Mouse (Mus musculus) natural killer cell, adult 2 months (primary cell): ENCODE data around the gene Eef1a1.
"Not testable (repeated sequence)": the region's sequence is repeated elsewhere in the genome, so short reads cannot be mapped to it uniquely, and the experiment has no call there.

Source experiments
- DNase-seq, 2 experiments: peaks; one replicate each; pipeline ENCODE4 v3.0.0; 2022; ENCODE audit warnings: low spot score in 2 of 2

Gene Eef1a1

GRCm38 (mm10) chr9:78508106-78508786, 19.3 kb upstream of the Eef1a1 start:
- no peak for DNase-seq

- no peak for DNase-seq
Observed at GRCm38 (mm10) chr9:78506722-78507077, 17.7 kb upstream of the Eef1a1 start.

- DNase-seq: no peak
Observed at GRCm38 (mm10) chr9:78506002-78506721, 17.2 kb upstream of the Eef1a1 start.

DNA sequence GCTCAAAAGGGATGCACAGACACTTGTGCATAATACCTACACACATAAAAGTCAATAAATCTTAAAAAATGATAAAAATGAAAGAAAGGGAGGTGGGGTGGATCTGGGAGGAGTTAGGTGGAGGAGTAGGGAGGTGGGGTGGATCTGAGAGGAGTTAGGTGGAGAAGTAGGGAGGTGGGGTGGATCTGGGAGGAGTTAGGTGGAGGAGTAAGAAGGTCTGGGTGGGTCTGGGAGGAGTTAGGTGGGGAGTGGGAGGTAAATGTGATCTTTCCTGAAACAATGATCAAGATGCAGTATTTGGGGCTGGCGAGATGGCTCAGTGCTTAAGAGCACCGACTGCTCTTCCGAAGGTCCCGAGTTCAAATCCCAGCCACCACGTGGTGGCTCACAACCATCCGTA, 16.3 kb upstream of the Eef1a1 start:
- no peak for DNase-seq

DNA sequence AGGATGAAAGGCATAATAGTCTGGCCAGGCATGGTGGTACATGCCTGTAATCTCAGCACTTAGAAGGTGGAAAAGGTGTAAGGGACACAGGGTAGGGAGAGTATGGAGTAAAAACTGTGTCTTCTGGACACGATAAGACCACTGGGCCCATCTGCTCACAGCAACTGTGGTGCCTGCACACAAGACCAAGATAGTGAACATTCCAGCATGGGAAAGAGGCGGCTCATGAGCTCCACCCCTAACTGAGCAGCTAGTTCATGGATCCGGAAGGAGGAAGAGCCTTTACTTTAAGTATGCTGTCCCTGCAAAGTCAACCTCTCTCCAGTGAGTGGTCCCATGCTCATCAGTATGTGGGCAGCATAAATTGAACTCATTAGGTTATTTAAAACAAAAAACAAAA, 15.7 kb upstream of the Eef1a1 start:
- no peak for DNase-seq

DNA sequence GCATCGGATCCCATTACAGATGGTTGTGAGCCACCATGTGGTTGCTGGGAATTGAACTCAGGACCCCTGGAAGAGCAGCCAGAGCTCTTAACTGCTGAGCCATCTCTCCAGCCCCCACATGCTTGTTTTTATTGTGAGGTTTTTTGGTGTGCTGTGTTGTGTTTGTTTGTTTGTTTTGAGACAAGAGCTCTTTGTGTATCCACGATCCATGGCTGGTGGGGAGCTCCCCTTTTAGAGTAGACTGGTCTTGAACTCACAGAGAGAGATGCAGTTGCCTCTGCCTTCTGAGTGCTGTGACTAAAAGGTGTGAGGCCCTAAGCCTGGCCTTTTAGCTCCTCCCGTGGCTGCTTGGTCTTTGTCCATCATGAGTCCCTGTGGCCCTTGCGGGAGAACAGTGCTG, 15.2 kb upstream of the Eef1a1 start:
- DNase-seq: no peak

DNA sequence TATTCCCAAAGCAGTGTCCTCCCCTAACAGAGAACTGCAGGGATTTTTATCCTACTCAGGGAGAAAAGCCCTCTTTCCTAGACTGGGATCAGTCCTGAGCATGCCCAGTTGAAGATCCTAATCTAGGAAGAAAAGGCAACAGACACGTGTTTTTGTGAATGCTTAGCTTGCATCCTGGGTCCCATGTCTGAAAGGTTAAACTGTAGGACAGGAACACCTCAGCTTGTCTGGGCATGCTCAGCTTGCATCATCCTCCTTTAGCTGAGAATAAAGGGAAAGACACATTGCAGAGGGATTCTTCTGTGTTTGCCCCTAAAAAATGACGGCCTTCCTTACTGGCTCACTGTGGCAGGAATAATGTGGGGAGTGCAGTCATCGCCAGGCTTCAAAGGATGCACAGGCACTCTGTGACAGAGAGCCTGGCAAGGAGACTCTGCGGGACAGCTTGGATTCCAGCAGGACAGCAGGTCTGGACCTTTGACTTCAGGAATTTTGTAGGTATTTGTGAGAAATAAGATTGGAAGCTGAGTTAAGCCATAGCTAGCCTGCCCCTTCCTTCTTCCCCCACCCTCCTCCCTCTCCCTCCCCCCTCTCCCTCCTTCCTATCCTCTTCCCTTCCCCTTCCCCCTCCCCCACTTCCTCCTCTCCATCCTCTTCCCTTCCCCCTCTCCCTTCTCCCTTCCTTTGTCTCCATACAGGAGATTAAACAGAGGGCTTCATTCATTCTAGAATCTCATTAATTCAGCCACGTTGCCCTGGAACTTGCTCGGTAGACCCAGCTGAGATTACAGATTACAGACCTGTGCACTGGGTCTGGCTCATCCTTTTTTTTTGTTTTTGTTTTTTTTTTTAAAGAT, 14.5 kb upstream of the Eef1a1 start:
- no peak for DNase-seq

DNA sequence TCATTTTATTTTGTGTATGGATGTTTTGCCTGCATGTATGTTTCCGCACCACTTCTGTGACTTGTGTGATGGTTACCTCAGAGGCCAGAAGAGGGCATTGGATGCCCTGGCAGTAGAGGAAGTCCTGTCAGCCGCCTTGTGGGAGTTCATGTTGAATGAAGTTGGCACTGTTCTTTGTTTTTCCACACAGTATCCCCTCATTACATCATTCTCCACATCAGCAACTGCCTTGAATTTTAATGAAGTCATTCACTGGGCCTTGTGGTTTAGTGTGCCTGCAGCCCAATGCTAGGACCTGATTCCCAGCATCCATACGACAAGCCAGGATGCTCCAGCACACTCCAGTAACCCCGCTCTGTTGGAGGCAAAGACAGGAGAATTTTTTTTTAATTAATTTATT, 12.3 kb upstream of the Eef1a1 start:
- DNase-seq: no peak

DNA sequence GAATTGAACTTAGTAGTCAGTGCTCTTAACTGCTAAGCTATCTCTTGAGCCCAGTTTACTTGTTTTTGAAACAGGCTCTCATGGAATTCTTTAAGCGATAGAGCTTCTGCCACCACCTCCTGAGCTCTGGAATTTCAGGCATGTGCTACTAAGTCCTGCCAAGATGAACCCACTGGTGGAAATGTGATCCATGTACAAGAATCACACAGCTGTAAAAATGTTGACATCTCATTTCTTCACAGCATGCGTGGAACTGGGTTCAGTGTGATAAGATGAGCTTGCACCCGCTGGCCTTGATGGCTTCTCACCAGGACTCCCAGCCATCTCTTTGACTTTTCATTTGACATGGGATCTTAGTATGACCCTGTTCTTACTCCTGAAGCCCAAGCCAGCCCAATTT, 11.4 kb upstream of the Eef1a1 start:
- DNase-seq: no peak

GRCm38 (mm10) chr9:78493171-78493570, 4.2 kb upstream of the Eef1a1 start:
- DNase-seq: no peak

DNA sequence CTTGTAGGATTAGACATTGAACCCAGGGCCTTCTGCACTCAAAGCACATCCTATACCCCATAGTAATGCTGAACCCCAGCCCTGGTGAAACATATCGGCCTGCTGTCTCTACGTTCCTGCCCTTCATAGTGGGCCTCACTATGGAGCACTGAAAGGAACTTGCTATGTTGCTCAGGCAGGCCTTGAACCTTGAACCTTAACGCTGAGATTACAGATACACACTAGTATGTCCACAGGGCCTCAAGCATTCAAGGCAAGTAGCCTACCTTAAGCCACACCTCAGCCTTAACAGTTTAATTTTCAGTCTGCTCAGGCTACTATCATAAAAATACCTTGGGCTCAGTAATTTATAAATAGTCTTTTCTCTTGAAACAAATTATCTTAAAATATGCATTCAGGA, 3.3 kb upstream of the Eef1a1 start:
- DNase-seq: no peak

- no peak for DNase-seq
Observed at GRCm38 (mm10) chr9:78491169-78491568, 2.2 kb upstream of the Eef1a1 start.

- DNase-seq: not testable (repeated sequence)
Observed at GRCm38 (mm10) chr9:78488021-78488420, 930 bp downstream of the Eef1a1 start.

DNA sequence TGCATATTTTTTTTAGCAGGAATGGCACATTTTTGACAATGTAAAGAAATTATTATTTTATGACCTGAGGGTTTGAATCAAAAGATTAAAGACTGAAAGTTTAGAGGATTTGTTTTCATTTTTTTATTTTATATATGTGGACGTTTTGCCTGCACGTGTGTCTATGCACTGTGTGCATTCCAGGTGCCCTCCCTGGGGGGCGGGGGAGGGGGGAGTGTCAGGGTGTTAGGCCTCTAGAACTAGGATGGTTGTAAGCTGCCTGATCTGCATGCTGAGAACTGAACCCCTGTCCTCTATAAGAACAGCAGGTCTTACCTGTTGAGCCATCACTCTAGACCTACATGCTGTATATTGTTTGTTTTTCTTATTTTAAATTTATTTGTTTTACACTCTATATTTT, 4.3 kb downstream of the Eef1a1 start:
- DNase-seq: no peak

DNA sequence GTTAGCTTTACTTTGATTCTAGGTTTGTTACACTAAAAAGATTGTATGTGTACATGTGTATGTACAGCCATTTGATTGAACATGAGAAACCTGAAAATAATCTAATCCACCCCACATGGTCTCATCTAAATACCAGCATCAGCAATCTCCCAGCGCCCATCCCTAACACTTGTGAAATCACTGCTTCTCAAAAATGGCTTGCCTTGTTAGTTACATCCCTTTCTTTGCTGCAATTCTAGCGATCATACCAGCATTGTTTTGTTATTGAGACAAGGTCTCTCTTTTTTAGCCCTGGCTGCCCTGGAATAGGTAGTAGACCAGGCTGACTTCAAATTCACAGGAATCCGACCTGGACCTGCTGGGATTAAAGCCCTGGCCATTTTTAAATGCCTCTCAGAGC, 6.6 kb downstream of the Eef1a1 start:
- no peak for DNase-seq

DNA sequence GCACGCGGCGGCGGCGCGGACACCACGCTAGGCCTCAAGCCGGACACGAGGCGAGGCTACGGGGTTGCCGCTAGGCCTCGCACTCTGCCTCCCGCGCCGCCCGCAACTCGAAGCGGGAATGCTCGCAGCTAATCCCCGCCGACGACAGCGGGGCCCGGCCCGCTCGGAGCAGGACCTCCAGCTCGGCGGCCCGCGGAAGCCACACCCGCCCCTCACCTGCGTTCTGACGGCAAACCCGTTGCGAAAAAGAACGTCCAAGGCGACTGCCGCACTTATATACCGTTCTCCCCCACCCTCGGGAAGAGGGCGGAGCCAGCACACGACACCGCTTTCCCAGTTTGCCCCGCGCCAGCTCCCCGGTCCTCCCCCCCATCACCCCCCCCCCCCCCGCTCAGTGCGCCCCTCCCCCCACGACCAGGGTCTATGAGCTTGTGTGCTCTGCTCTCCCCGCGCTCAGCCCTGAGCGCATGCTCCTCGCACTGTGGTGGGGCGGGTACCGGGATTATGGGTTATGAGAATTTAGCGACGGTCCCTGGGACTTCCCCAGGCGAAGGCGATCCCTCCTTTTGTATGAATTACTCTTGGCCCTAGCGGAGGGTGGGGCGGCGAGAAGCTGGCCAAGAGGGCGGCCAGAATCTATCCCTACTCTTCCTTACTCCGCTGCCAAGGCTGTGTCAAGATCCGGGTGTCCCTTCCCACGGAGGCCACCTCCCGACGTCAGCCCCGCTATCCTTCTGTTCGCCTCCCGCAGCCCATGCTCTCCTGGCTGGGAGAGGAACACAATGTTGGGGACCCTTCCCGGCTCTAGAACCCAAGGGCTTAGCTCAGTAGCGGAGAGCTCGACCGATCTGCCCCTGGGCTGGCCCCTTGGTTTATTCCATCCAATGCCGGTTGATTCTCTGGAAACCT, 7.3 kb downstream of the Eef1a1 start:
- DNase-seq: peak; percentile 91 to 95

- peak; percentile 87 to 89 for DNase-seq
Observed at GRCm38 (mm10) chr9:78480706-78481358, 8.1 kb downstream of the Eef1a1 start.

DNA sequence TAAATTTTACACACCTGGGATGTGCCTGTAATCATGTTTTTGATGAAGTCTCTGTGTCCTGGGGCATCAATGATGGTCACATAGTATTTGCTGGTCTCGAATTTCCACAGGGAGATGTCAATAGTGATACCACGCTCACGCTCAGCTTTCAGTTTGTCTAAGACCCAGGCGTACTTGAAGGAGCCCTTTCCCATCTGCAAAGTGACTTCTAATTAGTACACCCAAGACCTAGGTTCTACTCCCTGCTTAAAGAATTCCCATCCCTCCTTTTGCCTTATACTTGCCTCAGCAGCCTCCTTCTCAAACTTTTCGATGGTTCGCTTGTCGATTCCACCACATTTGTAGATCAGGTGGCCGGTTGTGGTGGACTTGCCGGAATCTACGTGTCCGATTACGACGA, 8.7 kb downstream of the Eef1a1 start:
- DNase-seq: not testable (repeated sequence)

GRCm38 (mm10) chr9:78479308-78479707, 9.6 kb downstream of the Eef1a1 start:
- DNase-seq: not testable (repeated sequence)

DNA sequence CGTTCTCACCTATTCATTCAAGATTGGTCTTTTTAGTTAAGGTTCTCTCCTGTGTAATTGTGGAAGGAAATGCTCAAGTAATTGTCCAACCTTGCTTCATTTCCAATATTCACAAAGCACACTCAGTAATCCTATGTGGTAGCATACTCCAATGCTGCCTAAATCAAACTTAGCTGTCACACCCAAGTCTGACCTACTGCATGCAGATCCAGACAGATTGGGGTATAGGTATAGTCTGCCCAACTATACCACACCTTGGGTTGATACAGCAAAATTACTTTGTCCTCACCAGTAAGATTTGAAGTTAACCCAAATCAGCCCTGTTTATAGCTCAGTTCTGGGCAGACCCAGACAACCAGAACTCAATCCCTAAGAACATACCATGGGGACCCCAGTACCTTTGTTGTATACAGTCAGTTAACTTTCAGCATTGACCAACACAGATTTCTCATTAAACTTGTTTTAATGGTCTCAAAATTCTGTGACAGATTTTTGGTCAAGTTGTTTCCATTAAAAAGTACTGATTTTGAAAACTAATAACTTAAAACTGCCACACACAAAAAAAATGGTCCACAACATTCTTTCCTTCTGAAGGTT, 10.8 kb downstream of the Eef1a1 start:
- DNase-seq: not testable (repeated sequence)
